Mouse (Mus musculus) right cerebral cortex, postnatal 4 days (tissue): ENCODE data around the gene Slc44a1.

Experiments used
- DNase-seq: peaks from one replicate; pipeline ENCODE4 v3.0.0-alpha.2; 2022

Gene Slc44a1

GRCm38 (mm10) chr4:53621084-53621483, 180.9 kb downstream of the Slc44a1 start:
- no peak for DNase-seq

GRCm38 (mm10) chr4:53621490-53621889, 181.3 kb downstream of the Slc44a1 start:
- no peak for DNase-seq

DNA sequence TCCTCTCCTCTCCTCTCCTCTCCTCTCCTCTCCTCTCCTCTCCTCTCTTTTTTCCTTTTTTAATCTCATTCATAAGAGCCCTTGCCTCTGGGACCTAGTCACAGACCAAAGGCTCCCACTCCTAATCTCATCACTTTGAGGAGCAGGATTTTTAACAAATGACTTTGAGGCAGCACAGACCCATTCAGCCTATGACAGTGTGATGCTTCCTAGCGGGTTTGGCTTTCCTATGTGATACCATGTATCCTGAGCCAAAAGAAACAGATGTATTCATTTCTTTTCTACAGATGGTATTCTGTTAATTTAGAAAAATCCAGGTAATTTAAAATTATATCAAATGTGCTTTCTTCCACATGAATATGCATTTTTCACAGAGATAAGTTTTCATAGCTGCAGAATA, 183.5 kb downstream of the Slc44a1 start:
- no peak for DNase-seq

- DNase-seq, result peak; percentile 45
Observed at GRCm38 (mm10) chr4:53624816-53625215, 184.6 kb downstream of the Slc44a1 start.

DNA sequence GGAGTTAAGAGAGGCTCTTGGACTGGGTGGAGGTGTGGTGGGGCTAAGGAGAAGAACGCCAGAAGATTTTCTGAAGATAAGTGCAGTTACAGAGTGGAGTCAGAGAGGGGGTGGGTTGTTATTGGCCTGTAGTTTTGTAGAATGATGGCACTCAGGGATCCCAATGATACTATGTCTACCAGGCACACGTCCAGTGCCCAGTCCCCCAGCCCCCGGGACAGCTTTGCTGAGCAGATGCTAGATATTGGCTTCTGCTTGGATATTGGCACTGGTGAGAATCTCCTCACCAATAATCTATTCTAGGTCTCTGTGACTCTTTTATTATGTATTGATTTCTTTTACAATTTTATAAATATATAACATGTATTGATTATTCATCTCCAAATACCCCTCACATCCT, 185.1 kb downstream of the Slc44a1 start:
- DNase-seq, result no peak

GRCm38 (mm10) chr4:53628924-53629323, 188.7 kb downstream of the Slc44a1 start:
- DNase-seq, result no peak

DNA sequence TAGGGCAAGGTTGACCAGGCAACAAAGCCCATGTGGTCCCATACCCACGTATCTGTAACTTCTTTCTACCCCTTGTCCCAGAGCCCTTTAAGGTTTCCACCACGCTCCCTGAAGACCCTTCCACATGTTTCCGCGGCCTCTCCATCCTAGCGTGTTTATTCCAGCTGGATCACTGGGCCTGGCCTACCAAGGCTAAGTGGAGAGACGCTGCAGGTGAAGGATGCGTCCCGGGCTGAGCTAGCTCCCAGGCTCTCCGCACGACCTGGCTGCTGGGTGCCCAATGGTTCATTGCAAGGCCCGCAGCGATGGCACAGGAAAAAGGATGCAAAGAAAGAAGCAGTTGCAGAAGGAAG, 190.7 kb downstream of the Slc44a1 start:
- no peak for DNase-seq

- DNase-seq, result peak; percentile 86
Observed at GRCm38 (mm10) chr4:53631316-53632010, 191.2 kb downstream of the Slc44a1 start, which contains the start of gene Fsd1l. Gene Fsd1l (plus strand): TSS chr4:53631471.

GRCm38 (mm10) chr4:53632011-53632349, 191.8 kb downstream of the Slc44a1 start:
- DNase-seq, result no peak

DNA sequence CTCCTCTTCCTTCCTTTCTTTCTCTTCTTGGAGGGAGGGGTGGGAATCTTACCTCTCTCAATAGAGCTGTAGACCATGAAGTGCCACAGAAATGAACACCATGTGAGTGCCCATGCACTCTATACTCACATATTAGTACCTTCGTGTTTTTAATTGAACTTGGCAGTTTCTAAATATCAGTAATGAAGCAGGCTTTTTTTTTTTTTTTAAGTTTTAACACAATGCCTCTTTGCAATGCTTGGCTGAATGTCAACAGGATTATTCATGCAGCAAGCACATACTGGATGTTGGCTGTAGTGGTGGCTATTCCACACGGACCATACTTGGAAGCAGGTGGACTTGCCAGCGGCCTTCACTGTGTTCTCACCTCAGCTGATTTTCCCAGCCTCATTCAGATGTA, 195.1 kb downstream of the Slc44a1 start:
- DNase-seq, result no peak

DNA sequence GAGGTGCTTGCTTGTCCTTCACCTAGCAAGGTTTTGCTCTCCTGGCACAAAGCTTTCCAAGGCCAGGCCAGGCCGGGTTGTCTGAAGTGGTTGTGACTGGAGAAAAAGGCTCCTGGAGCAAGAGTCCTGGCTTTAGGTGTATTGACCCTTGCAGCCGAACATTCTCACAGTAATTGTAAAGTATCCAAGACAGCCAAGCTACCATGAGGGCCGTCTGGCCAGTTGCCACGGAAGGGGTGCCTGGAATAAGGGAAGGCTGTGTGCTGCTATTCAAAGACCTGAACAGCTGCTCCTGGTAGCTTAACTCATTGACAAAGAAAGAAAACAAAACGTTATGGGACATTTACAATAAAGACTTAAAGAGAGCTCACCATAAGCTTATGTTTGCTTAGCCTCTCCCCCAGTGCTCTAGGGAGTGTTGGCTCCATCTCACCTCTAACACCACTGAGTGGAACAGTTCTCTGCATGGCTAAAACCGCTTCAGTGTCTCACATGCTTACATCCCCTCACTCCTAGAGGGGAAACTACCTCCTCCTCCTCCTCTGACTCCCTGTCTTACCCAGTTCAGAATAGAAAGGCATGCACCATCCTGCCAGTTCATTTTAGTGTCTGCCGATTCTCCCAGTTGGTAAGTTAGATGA, 197.2 kb downstream of the Slc44a1 start:
- peak; percentile 44 for DNase-seq

DNA sequence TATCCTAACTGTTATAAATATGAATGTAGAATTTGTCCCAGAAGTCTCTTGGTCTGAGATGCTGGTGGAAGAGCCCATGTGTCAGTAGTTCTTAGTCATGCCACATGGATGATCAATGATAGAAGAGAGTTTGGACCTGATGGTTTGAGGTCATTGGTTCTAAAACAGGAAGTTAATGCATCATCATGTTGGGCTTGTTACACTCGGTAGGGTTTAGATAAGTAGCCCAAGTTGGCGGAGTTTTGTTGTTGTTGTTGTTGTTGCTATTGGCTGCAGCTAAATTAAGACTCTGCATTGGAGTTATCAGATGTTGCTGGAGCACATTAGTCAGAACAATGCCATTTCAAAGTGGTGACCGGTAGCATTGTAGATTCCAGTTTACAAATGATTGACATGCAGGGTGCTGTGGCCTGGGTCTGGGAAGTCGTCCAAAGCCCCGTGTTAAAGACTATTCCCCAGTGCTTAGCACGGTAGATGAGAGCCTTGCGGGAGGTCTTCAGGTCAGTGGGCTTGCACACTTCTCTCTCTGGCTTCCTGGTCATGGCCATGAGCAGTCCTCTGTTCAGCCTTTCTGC, 198.4 kb downstream of the Slc44a1 start:
- no peak for DNase-seq

GRCm38 (mm10) chr4:53658029-53658428, 217.8 kb downstream of the Slc44a1 start:
- no peak for DNase-seq

DNA sequence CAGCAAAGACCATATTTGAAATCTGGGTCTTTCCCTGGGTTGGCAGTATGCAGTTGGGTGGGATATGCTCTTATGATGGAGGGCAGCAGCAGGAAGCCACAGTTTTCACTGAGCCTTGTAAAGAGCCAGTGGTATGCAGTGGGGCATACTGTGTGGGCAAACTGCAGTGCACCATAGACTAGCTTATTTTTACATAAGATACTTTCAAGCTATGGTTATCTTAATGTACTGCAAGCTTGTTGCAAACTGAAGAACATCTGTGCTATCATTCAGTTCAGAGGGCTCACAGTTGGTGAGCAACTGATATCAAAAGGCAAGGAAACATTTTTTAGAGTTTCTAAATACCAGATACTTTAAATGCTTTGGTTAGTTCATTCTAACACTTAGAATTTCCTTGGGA, 220.5 kb downstream of the Slc44a1 start:
- no peak for DNase-seq
